Mouse (Mus musculus): ENCODE measurements around the gene Atp5e.

Gene Atp5e

GRCm38 (mm10) chr2:174463789-174464523 lies at the start of gene Atp5e:
Atp5e (minus strand) TSS chr2:174464105.
- peak; percentile 97 for DNase-seq

- no peak for DNase-seq
These were observed 45.9 kb upstream of the Atp5e start for GRCm38 (mm10) chr2:174509825-174510224.

GRCm38 (mm10) chr2:174507998-174508397 lies 44.1 kb upstream of the Atp5e start:
- no peak for DNase-seq

- no peak for DNase-seq
These were observed 39.0 kb upstream of the Atp5e start for GRCm38 (mm10) chr2:174502831-174503460.

- no peak for DNase-seq
These were observed 38.4 kb upstream of the Atp5e start for GRCm38 (mm10) chr2:174502321-174502720.

- no peak for DNase-seq
These were observed 37.6 kb upstream of the Atp5e start for GRCm38 (mm10) chr2:174501517-174501916.

- no peak for DNase-seq
These were observed 37.1 kb upstream of the Atp5e start for GRCm38 (mm10) chr2:174500814-174501503.

- DNase-seq = peak; percentile 12
These were observed 29.0 kb upstream of the Atp5e start for GRCm38 (mm10) chr2:174492858-174493257.

- no peak for DNase-seq
These were observed 23.1 kb upstream of the Atp5e start for GRCm38 (mm10) chr2:174487005-174487404.

- no peak for DNase-seq
These were observed 14.8 kb upstream of the Atp5e start for GRCm38 (mm10) chr2:174478746-174479145.

- DNase-seq = no peak
These were observed 13.8 kb upstream of the Atp5e start for GRCm38 (mm10) chr2:174477543-174478319.

GRCm38 (mm10) chr2:174473550-174473927 lies 9.6 kb upstream of the Atp5e start:
- DNase-seq = no peak

- peak; percentile 100 for DNase-seq
These were observed 9.1 kb upstream of the Atp5e start, which contains the start of gene Prelid3b for GRCm38 (mm10) chr2:174472818-174473549. Prelid3b (minus strand) TSS chr2:174473081.

GRCm38 (mm10) chr2:174472407-174472806 lies 8.5 kb upstream of the Atp5e start:
- no peak for DNase-seq

GRCm38 (mm10) chr2:174470786-174471405 lies 7.0 kb upstream of the Atp5e start:
- no peak for DNase-seq

- DNase-seq = no peak
These were observed 6.4 kb upstream of the Atp5e start for GRCm38 (mm10) chr2:174470333-174470732.

GRCm38 (mm10) chr2:174463370-174463769 lies 535 bp downstream of the Atp5e start:
- no peak for DNase-seq

GRCm38 (mm10) chr2:174459365-174459764 lies 4.5 kb downstream of the Atp5e start:
- no peak for DNase-seq

- no peak for DNase-seq
These were observed 10.2 kb downstream of the Atp5e start for GRCm38 (mm10) chr2:174453681-174454080.

GRCm38 (mm10) chr2:174450353-174450752 lies 13.6 kb downstream of the Atp5e start, which contains the start of gene Tubb1:
Tubb1 (plus strand) TSS chr2:174450695.
- no peak for DNase-seq

- DNase-seq = no peak
These were observed 15.5 kb downstream of the Atp5e start for GRCm38 (mm10) chr2:174448405-174448804.

GRCm38 (mm10) chr2:174446905-174447304 lies 17.0 kb downstream of the Atp5e start:
- DNase-seq = no peak

All from layer of hippocampus, adult 9-11 months (tissue).